Mouse (Mus musculus) urinary bladder, postnatal 14 days (tissue): ENCODE results near the gene Carns1.

Source experiments
- DNase-seq: peaks from one replicate; pipeline ENCODE4 v3.0.0; 2021; ENCODE audit warnings: low spot score

The Carns1 gene

GRCm38 (mm10) chr19:4175368-4175947, at the start of gene Carns1:
TSS of gene Carns1 (minus strand) at chr19:4175479.
- no peak for DNase-seq

GRCm38 (mm10) chr19:4222165-4222564, 46.9 kb upstream of the Carns1 start:
- no peak for DNase-seq

DNA sequence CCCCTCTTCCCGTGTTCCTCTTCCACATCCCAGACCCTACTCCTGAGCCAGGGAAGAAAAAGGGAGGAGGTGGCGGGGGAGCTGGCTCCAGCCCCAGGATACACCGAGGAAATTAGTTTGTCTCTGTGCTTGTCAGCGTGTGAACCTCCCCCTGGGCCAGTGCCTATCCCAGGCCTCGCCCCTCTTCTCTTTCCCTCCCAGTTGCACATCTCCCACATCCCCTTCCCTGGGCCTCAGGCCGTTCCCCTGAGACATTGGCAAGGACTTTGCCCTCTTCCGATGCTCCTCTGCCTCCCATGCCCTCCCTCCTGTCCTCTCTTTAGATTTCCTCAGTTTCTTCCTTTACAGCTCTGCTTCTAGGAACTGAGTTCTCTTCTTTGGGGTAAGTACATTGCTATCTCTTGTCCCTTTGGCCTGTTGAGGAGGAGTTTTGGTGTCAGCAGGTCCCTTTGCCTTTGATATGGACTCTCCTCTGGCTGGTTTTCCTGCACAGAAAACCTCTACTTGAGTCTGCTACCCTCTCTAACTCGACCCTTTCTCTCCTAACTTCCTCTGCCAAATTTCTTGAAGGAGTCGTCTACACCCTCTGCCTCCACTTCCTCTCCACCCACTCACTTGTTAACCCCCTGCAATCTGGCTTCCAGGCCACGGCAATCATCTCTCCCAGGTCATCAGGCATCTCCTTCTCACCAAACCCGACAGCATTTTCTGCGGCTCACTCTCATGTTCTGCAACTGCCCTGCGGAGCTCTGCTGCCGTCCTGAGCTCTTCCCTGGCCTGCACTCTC, 45.9 kb upstream of the Carns1 start:
- DNase-seq = peak; percentile 59

DNA sequence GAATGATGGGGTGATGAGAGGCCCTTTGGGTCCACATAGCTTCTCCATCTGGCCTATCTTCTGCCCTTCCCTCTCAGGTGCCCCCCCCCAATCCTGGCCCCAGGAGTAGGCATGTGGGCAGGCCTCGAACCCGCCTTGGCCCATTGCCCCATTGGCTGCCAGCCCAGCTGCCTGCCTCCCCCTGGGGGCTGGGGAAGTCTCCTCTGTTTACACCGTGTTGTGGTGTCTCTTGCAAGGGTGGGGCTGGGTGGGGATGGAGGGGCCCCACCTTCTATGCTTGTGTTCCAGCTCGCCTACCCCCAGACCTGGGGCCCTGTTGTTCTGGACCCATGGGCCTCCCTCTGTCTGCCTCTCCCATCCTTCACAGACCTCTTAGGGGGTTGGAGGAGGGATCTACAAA, 45.1 kb upstream of the Carns1 start:
- DNase-seq = no peak

- no peak for DNase-seq
These were observed 44.7 kb upstream of the Carns1 start for GRCm38 (mm10) chr19:4219943-4220342.

DNA sequence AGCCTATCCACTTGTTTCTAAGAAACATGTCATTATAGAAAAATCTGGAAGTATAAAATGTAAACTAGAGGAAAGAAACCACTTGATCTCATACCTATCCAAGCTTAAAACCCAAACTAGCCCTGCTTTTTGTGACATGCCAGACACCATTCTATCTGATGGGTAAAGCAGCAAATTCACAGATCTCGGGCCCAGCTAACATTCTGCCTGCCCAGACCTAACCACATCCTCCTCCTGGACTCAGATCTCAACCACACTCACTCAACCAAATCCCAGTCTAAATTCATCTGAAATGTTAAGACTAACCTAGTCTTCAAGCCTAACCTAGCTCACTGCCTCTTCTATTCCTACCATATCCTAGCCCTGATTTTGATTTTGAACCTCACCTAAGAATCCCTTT, 43.5 kb upstream of the Carns1 start:
- DNase-seq = no peak

GRCm38 (mm10) chr19:4218293-4218692, 43.0 kb upstream of the Carns1 start:
- no peak for DNase-seq

DNA sequence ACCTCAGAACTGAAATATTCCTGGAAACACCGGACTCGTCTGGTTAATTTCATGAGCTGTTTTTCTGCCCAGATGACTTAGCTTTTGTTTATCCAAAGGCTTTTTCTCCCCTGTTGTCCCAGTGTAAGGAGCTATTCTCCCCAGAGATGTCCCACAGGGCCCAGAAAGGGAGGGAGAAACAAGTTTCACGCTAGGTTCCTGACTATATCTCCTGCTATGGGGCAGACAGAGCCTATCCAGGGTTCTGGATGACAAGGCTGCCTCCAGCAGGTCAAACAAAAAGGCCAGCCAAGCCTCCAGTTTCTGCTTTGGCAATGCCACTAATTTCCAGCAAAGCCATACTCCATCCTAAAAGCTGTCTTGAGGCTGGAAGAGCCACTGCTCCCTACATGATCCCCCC, 42.6 kb upstream of the Carns1 start:
- no peak for DNase-seq

GRCm38 (mm10) chr19:4217140-4217539, 41.9 kb upstream of the Carns1 start:
- DNase-seq = no peak

- peak; percentile 45 for DNase-seq
These were observed 40.9 kb upstream of the Carns1 start for GRCm38 (mm10) chr19:4216041-4216685.

GRCm38 (mm10) chr19:4215451-4215840, 40.2 kb upstream of the Carns1 start:
- no peak for DNase-seq

DNA sequence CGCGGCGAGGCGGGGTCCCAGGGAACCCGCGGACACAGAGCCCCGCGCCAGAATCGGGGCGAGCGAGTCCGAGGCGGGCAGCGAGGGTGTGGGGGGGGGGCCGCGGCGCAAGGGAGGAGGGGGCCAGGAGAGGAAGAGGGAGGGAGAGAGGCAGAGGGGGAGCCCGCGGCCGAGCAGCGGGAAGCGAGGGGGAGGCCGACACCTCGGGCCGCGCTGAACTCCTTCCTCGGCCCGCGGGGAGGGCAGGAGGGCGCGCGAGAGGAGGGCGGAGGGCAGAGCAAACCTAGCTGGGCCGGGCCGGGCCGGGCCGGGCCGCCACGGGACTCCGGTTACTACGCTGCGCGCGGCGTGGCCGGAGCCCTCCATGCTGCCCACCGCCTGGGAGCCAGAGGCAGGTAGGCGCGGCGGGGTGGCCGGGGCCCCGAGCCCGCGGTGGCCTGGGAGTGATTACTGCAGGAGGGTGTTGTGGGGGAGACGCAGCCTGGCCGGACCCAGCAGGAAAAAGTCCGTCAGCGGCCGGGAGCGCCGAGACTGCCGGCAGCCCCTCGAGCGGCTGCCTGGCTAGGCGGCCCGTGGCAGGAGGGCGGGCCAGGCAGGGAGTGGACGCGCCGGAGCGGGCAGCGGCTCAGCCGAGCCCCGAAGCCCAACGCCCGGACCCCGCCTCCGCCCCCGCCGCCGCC, 39.6 kb upstream of the Carns1 start:
- DNase-seq = peak; percentile 28

DNA sequence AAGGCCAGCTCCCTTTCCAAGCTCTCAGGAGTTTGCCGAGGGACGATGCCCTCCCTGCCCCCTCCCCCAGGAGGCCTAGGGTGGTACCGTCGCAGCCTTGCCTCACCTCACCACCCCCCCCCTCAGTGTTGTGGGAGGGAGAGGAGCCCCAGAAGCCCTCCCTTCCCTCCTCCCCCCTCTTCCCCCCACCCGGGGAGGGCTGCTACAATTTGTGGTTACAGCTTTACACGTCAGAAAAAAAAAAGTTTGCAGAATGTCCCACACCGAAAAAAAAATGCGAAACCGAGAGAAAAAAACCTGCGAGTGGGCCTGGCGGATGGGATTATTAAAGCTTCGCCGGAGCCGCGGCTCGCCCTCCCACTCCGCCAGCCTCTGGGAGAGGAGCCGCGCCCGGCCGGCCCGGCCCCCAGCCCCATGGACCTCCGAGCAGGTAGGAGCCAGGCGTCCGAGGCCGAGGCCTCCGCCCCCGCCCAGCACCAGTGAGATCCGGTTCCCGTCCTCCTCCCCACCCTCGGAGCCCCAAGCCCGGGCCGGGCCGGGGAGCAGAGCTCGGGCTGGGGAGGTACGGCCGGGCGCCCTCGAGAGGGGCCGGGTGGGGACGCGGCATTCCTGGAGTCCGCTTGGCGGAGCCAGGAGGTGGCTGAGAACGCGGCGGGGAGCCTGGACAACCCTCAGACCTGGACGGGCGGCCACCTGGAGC, 38.9 kb upstream of the Carns1 start, which contains the start of the genes Clcf1 and AC109138.7:
Clcf1 (plus strand) TSS at position 168 of the 700 bp plus-strand sequence.
AC109138.7 (plus strand) TSS at position 287 of the 700 bp plus-strand sequence.
- peak; percentile 55 for DNase-seq

DNA sequence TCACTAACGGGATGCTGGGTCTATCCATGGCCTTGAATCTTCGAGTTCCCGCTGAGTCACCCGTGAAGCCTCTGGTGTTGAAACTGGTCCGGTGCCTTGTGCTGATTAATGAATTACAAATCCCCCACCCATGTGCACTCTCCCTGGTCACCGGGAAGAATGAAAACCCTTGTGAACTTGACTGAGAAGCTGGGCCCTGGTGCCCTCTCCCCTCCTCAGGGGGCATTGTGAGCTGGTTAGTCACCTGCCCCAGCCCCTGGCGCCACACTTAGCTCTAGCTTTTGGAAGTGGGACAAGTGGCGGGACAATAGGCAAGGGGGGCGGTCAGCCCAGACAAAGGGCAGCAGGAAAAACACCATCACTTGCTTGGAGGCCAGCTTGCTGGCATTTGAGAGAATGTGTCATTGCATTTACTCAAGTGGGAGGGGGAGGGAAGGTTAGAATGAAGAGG, 38.3 kb upstream of the Carns1 start:
- peak; percentile 58 for DNase-seq

GRCm38 (mm10) chr19:4211891-4212588, 36.8 kb upstream of the Carns1 start:
- no peak for DNase-seq

DNA sequence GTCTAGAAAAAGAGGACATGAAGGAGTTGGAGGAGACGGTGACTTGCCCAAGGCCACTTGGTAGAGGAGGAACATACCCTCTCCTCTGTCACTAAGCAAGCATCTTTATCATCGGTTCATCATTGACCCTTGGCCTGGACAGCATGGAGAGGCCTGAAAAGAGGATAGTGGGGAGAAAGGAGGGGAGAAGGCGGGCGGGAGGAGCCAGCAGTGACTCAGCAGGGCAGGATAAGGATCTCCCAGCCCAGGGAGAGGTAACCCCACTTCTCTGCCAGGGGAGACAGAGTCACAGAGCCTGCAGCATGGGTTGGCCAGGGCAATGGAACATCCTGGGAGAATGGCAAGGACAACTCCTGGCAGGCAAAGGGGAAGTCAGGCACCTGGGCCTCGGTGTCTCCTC, 33.3 kb upstream of the Carns1 start:
- peak; percentile 17 for DNase-seq

- peak; percentile 74 for DNase-seq
These were observed 31.7 kb upstream of the Carns1 start for GRCm38 (mm10) chr19:4206971-4207370.

- no peak for DNase-seq
These were observed 29.6 kb upstream of the Carns1 start for GRCm38 (mm10) chr19:4204889-4205288.

- DNase-seq = no peak
These were observed 28.5 kb upstream of the Carns1 start for GRCm38 (mm10) chr19:4203604-4204326.

DNA sequence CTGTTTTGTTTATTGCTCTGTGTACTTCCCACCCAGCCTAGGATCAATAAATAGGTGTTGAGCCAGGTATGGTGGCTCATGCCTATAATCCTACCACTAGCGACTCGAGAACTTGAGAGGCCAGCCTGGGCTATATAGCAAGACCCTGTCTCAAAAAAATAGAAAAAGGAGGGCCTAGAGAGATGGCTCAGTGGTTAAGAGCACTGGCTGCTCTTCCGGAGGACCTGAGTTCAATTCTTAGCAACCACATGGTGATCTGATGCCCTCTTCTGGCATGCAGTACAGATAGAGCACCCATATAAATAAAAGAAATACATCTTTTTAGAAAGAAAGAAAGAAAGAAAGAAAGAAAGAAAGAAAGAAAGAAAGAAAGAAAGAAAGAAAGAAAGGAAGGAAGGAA, 27.9 kb upstream of the Carns1 start:
- DNase-seq = no peak
